Mouse (Mus musculus) liver (tissue): Measurements from ENCODE around the gene Ctnnd2.

Experiments
- DNase-seq: peaks from one replicate; pipeline ENCODE4 v3.0.0-alpha.2; 2020; ENCODE audit warnings: mixed read lengths

The Ctnnd2 gene

DNA sequence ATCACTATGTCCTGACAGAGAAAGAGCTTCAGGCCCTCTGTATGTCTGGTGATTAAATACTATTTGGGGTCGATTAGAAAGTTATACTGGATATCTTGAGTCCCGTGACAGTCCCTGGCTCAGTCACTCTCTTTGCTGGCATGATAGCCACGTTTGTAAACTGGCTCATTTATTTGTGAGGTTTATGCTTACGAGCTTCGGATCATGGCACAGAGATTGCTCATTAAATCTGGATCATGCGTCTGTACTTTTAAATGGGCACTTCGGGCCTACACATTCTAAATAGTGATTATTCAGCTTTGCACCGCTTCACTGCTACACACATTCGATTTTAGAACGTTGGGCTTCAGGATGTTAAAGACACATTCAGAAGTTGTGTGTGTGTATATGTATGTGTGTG, 96.4 kb downstream of the Ctnnd2 start:
- DNase-seq, result no peak

DNA sequence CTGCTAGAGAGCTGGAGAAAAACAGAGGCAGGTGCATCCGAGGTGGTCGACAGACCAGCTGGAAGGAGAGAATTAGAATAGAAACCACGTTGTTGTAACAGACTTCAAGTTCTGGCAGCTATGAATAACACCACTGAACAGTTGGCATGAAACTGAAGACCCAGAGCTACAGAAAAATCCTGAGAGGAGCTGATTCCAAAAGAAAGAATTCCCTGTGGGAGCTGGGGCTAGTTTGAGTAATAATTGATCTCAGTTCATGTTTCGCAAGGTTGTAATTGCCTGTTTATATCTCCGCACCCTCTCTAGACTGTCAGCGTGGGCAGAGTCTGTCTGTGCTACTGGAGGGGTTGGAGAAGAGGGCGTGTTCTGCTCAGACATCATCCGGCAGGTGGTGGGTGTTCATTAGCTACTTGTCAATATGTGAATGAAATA, 98.8 kb downstream of the Ctnnd2 start:
- no peak for DNase-seq

DNA sequence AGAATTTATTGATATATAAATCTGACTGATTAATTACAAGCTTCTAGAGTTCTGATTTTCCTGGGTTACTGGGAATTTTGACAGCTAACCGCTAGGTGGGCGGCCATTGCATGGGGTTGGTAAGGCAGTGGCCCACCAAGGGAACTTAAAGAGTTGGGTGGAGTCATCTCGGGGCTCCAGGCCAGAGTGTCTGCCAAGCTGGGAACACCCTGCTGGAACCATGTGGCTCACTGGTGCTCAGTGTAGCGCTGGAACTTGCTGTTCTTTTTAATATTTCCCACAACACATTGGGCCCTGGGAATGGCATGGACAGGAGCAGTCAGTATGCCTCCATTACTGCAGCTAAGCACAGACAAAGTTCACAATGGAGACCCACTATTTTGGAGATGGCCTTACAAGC, 99.9 kb downstream of the Ctnnd2 start:
- no peak for DNase-seq

DNA sequence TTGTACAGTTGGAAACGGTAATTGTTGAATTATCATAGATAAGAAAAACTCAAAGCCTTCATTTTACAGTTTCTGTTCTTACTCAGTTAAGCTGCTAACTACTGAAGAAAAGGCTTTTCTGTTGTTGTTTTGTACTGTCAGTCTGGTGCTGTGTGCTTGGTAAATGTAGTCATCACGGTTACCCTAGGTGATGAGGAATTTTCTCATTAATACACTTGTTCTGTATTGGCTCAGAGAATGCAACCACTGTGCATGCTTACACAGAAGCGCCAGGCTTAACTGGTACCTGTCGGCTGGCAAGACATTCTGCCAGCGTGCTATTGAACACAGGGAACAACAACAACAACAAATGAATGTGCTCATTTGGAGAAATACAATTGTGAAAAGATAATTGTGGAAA, 103.3 kb downstream of the Ctnnd2 start:
- DNase-seq, result no peak

DNA sequence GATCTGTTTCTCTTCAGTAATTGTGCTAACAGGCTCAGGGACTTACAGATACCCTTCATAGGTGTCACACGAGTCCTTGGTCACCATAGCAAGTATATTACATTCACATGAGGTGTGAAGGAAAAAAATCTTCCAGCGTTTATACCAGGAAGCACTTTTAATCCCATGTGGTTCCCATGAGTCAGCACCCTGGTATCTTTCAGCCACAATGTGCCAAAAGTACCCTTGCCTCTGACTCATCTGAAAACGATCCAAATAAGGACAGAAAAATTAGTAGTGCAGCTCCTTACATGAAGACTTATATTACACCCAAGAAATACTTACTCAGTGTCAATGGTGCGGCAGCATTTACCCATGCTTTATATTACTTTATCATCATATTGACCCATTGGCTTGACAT, 104.3 kb downstream of the Ctnnd2 start:
- DNase-seq, result no peak

DNA sequence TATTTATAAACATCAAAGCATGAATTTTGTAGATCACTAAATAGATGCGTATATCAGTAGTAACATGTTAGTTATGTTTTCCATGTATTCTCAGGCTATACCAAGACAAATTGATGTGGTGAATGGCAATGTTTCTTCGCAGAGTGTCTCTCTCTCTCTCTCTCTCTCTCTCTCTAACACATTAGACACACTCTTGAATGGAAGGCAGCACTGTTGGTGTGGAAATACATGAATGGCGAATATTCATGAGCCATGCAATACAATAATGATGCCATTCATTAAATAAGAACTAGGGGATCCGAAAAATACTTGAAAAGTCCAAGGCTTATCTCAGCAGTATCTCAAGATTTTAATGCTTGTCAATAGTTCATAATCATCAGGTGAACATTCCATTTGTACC, 106.2 kb downstream of the Ctnnd2 start:
- no peak for DNase-seq

DNA sequence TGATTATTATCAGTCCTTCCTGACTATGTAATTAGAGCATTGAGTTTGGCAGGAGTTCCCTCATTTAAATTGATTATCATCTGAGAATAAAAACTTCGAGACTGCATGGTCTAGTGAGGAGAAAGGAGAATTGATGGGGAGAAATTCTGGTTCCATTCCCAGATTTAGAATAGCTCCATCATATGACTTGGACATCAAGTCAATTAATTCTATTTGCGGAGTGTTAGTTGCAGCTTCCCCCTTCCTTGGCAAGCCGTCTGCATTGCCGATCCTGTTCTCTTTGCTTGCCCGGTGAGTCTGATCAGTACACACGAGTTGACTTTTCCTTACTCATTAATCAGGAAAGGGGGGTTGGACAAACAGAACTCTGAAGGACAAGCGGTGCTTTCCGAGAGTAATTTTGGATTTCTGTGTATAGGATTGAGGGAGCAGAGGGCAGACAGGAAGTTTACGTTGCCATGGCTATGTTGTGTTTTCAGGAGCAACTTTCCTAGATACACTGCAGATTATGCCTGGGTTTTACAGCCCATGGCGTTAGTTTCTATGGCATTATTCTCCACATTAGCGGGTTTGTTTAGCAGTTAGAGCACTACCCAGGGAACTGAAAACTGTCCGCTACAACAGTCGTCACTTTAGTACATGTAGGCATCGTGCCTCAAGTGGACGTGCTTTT, 113.3 kb downstream of the Ctnnd2 start:
- DNase-seq, result no peak

DNA sequence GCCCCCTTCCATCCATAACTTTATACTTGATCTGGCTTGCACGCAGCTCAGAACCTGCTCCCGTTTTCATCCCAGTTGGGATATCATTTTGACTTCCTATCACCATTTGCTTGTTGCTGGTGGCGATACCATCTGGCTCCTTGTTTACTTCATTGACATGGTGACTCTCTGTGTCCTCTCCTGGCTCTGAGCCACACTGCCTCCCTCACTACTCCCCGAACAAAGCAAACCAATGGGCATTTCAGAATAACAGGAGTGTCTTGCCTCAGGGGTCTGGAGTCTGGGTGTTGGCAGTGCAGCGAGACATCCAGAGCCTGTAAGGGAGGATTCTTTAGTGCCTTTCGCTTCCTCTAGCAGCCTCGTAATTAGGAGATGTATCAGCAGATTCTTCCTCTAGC, 113.9 kb downstream of the Ctnnd2 start:
- DNase-seq, result no peak

DNA sequence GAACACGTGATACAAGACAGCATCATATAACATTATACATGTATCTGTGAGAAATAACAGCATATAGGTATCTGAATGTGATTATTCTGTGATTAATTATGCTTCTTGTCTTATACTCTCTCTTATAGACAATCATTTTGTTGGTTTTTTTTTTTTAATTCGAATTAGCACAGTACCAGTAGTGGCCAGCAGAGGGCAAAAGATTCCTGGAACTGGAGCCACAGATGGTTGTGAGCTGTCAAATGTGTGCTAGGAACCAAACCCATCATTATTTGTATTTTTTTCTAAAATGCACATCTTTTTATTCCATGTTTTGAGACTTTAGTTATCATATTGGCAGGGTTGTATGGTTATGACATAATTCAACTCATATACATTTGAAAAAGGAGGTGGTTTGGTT, 130.4 kb downstream of the Ctnnd2 start:
- DNase-seq, result no peak

DNA sequence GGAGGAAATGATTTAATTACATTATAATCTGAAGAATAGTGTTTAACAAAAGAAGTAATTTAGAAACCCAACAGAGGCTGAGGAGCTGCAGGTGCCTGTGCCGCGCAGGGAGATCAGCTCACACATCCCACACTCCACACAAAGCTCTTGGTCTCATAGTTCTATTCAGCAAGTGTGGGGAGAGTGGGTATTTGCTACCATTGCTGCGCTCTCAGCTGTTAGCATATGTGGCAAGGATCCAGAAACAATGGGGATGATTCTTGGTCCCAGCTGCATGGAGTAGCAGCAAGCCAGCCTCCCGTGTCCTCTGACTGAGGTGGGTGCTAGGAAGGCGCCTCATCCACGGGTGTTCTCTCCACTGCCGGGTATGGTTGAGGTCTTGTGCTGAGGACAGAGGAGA, 134.0 kb downstream of the Ctnnd2 start:
- no peak for DNase-seq

DNA sequence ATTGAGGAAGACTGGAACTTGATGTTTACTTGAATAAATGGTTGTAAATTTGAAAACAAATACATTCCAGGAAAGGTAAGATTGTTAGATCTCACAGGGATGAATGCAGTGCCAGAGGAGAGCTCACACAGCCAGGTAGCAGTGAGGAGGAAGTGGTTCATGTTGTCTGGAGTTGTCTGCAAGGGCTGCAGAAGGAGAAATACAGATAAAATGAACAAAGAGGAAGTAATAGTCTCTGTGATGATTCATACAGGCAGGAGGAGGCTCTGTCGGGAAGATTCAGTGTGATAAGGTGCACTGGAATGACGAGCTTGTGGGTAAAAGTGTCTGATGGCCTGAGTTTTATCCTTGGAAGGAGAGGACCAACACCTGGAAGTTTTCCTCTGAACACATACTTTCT, 150.2 kb downstream of the Ctnnd2 start:
- DNase-seq, result no peak

DNA sequence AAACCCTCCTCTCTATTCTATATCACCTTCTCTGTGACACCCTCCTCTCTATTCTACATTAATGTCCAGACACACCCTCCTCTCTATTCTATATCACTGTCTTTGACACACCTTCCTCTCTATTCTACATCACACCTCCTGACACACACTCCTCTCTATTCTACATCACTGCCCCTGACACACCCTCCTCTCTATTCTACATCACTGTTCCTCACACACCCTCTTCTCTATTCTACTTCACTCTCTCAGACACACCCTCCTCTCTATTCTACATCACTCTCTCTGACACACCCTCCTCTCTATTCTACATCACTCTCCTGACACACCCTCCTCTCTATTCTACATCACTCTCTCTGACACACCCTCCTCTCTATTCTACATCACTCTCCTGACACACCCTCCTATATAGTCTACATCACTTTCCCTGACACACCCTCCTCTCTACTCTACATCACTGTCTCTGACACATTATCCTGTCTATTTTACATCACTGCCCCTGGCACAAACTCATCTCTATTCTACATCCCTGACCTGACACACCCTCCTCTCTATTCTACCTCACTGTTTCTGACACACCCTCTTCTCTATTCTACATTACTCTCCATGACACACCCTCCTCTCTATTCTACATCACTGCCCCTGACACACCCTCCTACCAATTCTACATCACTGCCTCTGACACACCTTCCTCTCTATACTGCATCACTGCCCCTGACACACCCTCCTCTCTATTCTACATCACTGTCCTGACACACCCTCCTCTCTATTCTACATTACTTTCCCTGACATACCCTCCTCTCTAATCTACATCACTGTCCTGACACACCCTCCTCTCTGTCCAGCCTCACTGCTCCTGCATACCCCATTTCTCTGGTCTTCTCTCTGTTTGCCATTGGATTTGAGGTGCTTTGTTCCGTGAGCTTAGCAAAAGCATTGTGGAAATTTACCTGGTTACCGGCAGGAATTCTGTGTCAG, 161.2 kb downstream of the Ctnnd2 start:
- no peak for DNase-seq

DNA sequence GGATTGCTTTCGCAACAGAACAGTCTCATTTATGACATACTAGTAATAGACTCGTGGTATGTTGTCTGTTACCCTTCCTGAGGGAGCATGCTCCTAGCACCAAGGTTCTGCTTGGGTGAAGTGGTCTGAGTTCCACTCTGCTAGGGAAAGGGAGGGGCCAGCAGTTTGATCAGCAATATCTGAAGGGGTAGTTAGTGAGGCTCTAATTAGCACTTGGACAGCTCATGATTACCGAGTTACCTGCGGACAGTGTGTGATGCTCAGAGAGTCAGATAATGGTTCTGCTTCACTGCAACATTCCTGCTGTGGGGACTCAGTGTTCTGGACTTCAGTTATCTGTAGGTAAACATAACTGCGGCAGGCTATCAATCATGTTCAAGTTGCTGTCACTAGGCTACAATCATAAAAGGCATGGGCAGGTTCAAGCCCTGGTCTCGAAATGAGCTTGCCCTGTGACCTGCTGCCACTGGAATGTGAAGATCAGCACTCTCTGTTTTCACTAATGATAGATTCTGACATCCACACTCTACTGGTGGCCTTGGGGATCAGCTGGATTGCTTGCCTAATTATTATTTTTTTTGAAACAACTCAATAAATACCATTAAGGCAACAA, 166.3 kb downstream of the Ctnnd2 start:
- DNase-seq, result no peak

DNA sequence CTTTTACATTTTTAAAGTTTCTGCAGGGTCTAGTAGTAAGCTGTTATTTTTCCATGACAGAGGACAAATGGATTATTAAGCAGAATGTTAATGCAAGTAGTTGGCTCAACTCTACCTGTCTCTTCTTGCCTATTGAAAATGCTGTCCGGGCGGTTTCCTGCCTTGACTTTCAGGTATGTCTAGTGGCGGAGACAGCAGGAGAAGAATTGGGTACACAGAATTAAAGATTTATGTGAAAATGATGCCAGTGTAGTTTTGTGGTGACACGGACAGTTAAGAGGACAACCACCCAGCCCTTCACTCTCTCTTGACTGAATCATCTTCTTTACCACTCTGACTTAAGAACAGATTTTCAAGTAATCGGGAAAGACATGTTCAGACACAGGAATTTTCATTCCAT, 173.4 kb downstream of the Ctnnd2 start:
- DNase-seq, result no peak

DNA sequence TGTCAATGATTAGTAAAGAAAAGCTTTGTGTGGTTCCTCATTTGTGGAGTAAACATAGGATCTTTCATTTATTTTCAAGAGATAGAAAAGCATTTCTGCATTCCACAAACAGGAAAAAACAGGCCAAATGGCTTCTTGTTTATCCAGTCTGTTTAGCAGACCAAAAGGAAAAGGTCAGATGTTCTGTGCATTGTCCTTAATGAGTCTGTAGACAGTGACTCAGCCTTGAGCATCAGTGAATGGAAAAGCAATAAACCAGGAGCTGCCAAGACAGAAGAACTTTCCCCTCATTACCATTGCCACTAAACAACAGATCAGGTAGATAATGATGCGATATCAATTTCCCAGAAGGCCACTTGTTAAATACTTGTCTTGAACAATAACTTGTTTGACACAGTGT, 192.1 kb downstream of the Ctnnd2 start:
- DNase-seq, result no peak

DNA sequence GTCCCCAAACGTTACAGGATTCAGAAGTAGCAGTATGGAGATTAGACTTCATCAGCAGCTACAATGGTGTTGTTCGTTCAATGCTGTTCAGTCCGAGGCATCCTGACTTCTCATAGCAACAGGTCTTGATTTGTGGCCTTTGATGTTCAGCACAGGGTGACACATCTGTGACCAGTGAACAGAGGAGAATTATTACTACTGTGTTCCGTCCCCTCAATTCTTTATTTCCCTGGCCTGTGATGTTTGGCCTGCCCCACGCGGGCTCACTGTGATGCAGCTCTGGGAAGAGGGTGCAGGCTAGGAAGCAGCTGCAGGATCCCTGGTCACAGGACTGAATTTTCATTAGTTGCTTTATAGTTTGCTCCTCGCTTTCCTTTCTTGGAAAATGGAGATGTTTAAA, 197.6 kb downstream of the Ctnnd2 start:
- no peak for DNase-seq

DNA sequence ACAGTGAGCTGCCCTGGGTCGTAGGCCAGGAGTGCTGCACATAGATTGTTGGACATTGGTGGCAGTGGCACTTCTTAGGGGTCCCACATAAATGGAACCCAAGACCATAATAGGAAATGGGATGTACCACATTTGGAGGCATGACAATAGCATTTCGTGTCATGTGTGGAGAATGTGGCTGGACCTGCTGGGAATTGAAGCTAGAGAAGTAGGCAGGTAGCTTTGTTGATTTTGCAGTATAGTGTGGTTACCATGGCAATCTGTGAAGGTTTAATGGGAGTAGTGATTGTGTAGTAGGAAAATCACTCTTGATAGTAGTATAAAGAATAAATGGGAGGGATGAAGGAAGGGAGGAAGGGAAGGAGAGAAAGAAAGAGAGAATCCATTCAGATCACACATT, 198.8 kb downstream of the Ctnnd2 start:
- no peak for DNase-seq

DNA sequence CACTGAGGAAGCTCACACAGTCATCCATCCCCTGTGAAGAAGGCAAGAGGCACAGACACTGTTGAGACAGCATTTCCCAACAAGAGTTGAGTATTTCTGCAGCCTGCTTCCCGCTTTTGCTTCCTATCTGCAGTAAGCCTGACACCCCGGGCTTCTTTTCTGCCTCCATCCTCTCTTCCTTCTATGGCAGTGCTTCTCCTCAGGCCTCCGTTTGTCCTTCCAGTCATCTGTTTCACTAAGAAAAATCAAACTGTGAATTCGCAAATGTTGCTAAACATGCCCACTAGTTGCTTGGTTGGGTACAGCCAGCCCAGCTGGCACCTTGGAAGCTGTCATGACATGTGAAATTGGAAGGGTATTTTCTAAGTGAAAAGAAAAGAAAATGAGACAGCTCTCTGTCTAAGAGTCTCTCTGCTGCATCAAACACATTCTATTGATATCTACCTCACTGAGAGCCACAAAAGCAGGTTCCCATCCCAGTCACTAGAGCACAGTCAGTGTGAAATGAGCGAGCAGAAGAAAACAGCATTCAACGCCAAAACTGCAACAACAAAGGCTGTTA, 201.3 kb downstream of the Ctnnd2 start:
- DNase-seq, result no peak

DNA sequence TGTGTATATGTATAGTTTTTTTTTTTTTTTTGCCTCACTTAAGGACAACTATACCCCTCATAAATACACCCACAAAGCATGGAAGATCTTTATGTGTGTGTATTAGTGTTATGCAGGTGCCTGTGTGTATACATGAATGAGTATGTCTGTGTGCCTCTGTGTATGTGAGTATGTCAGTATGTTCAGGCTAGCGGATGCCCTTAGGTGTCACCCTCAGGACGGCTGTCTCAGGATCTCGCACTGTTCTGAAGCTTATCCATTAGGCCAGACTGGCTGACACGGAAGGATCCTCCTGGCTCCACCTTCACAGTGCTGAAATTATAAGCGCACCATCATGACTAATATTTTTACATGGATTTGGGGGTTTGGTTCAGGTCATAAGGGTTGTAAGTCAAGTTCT, 202.5 kb downstream of the Ctnnd2 start:
- no peak for DNase-seq

DNA sequence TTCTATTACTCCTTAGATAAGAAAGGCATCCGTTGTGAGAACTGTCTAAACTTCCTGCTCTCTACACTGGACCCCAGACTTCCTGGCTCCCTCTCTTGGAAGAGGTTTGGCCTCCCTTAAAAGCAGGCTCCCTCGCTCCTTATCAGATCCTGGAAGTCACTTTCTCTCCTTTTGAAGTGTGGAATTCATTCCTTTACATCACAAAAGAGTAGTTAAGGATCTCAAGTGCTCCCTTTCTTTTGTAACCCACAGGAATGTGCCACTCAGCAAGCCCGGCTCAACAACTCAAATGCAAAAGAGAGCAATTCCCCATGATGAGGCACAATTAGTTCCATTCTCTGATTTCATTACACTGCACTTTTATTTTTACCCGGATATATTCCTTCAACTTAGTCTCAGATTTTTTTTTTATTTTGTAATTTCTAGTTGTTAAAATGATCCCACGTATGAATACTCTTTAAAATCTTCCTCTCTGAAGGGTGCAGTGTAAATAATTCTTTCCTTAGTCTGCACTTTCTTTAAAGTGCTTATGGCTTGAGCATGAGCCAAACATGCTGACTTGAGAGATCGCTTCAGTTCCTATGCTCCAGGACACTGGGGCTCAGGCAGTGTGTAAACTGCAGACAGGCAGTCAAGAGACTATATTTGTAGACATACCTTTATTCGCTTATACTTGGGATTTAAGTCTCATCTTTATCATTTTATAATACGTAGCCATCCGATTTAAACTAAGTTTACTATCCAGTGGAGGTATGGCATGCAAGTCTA, 210.9 kb downstream of the Ctnnd2 start:
- no peak for DNase-seq

DNA sequence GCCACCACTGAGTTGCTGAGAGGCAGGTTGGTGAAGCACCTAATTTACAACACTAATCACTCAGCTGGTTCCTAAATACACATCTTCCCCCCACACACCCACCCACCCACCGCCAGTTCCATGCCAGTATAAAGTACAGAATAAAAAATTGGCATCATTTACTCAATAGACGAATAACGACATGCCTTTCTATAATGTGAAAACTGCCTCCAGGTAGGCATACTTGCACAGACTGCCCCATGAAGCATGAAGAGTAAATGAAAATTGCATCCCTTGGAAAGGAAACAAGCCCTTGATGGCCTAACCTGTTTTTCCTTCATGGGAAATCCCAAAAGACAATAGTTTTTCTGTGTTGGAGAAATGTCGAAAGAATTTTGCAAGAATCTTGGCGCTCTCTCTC, 212.0 kb downstream of the Ctnnd2 start:
- no peak for DNase-seq

DNA sequence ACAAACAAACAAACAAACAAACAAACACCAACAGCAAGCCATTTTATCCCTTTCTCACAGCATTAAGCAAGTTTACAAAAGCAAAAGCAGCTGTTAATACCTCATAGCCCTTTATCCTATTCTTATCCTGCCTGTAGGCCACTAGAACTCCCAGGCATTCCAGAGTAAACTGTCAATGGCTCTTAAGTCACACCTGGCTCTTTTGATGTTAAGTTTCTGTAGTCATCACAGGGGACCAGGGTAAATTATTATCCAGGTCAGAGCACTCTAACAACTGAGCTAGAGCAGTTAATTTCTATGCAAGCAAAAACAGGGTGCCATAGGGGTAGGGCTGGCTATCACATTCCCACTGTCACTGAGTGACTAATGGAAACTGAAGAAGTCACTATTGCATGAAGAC, 214.1 kb downstream of the Ctnnd2 start:
- no peak for DNase-seq

DNA sequence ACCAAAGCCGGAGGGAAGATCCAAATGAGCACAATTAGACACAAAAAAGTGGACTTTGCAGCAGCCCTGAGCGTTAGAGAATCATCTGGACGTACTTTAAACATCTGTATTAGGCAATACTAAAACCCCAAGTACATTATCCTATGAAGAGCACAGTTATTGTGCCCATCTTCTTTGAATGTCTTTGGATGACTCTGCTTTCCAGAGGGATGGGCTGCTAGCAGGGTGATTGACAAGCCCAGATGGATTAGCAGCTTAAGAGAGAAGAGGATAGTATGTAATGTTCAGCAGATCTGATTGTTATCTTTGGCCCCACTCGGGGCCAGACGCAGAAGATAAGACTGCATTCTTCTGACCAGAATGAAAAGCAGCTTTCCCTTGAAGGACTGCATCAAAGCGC, 214.9 kb downstream of the Ctnnd2 start:
- no peak for DNase-seq
